Mouse (Mus musculus): ENCODE measurements around the gene Ptprq.

DNA sequence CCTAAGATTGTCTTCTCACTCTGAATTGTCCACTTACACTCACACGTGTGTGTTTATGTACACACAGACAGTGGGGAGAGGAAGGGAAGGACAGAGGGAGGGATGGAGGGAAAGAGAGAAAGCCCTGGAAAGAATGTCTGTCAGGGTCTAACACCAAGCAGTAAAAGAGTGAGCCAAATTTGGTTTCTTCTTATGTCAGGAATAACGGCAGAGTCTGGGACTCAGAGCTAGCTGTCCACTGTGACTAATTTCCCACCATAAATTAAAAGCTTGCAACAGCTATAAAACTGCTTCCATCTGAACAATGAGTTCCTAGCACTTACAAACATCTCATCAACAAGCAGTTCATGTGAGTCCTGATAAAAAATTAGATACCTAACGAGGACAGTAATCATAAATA lies 91.7 kb downstream of the Ptprq start:
- TF ChIP-seq POLR2A (IDR thresholded peaks at IDR 0.05; ENCODE audit: control insufficient read depth, low read depth, low read length) (no peak), CTCF (IDR thresholded peaks at IDR 0.05; ENCODE audit: control insufficient read depth, insufficient read depth, insufficient replicate concordance, low read depth, low read length) (no peak)

Data from testis, adult 2 months (tissue).